Comparison of ENCODE assay signal across 8 mouse cellular contexts in genomic region chr5:134027316-134027966, GRCm38 (mm10).
A peak's percentile ranks its signal among the peaks of the same experiment; 100 is the strongest.
DNase-seq lines count a peak whose midpoint lies in the region; ATAC-seq and TF ChIP-seq lines count a peak whose summit lies in the region.

No protein-coding gene starts in this region.

- ATAC-seq in lung, embryonic 14.5 days (ENCODE audit: insufficient read depth) = no peak
- ATAC-seq in lung, postnatal 0 days = no peak
- peak; percentile 66 for ATAC-seq in neural tube, embryonic 15.5 days (ENCODE audit: low FRiP score)
- no peak for ATAC-seq in liver, embryonic 12.5 days

- no peaks in the 10 kb centered on the region for H3K27me3 ChIP-seq in lung, embryonic 14.5 days (ENCODE audit: insufficient read depth, low read length)
- H3K27me3 ChIP-seq in lung, postnatal 0 days (replicated peaks; ENCODE audit: insufficient read depth, low read length) = no peaks in the 10 kb centered on the region
- no peaks in the 10 kb centered on the region for H3K27me3 ChIP-seq in neural tube, embryonic 15.5 days (replicated peaks)
- no peaks in the 10 kb centered on the region for H3K27me3 ChIP-seq in liver, embryonic 12.5 days (replicated peaks)

- no peak for TF ChIP-seq EP300 in lung, postnatal 0 days (IDR thresholded peaks at IDR 0.05)

- no peak overlapping the region for H3K4me2 ChIP-seq in lung, embryonic 14.5 days
- no peak overlapping the region for H3K4me2 ChIP-seq in lung, postnatal 0 days (replicated peaks; ENCODE audit: low read depth, low read length)
- H3K4me2 ChIP-seq in neural tube, embryonic 15.5 days = peak overlapping the region; percentile 35
- H3K4me2 ChIP-seq in liver, embryonic 12.5 days = no peak overlapping the region

- H3K9ac ChIP-seq in lung, embryonic 14.5 days = no peak overlapping the region
- H3K9ac ChIP-seq in lung, postnatal 0 days (replicated peaks; ENCODE audit: low read depth) = no peak overlapping the region
- H3K9ac ChIP-seq in neural tube, embryonic 15.5 days (replicated peaks) = no peak overlapping the region
- no peak overlapping the region for H3K9ac ChIP-seq in liver, embryonic 12.5 days

- no peaks in the 10 kb centered on the region for H3K36me3 ChIP-seq in lung, embryonic 14.5 days (ENCODE audit: insufficient read depth)
- no peaks in the 10 kb centered on the region for H3K36me3 ChIP-seq in lung, postnatal 0 days (ENCODE audit: insufficient read depth, low read length)
- H3K36me3 ChIP-seq in neural tube, embryonic 15.5 days = no peaks in the 10 kb centered on the region
- no peaks in the 10 kb centered on the region for H3K36me3 ChIP-seq in liver, embryonic 12.5 days

- no peak overlapping the region for H3K4me3 ChIP-seq in lung, embryonic 14.5 days (ENCODE audit: low read depth, low read length)
- H3K4me3 ChIP-seq in lung, postnatal 0 days (ENCODE audit: low read depth, low read length) = no peak overlapping the region
- H3K4me3 ChIP-seq in neural tube, embryonic 15.5 days (replicated peaks) = no peak overlapping the region
- no peak overlapping the region for H3K4me3 ChIP-seq in liver, embryonic 12.5 days

- intact Hi-C loops in gastrocnemius, postnatal 14 days (cut with DNase I; ENCODE audit: low total_unique reads) = no loop called here

- H3K4me1 ChIP-seq in lung, embryonic 14.5 days (ENCODE audit: insufficient read depth) = no peaks in the 10 kb centered on the region
- H3K4me1 ChIP-seq in lung, postnatal 0 days (ENCODE audit: insufficient read depth, low read depth, low read length) = no peaks in the 10 kb centered on the region
- H3K4me1 ChIP-seq in neural tube, embryonic 15.5 days = peaks cover 13% of the 10 kb centered on the region
- H3K4me1 ChIP-seq in liver, embryonic 12.5 days = no peaks in the 10 kb centered on the region

- H3K9me3 ChIP-seq in lung, embryonic 14.5 days (ENCODE audit: low read depth, low read length) = no peaks in the 10 kb centered on the region
- H3K9me3 ChIP-seq in lung, postnatal 0 days (ENCODE audit: low read length) = no peaks in the 10 kb centered on the region
- H3K9me3 ChIP-seq in neural tube, embryonic 15.5 days (replicated peaks) = no peaks in the 10 kb centered on the region
- H3K9me3 ChIP-seq in liver, embryonic 12.5 days (replicated peaks) = no peaks in the 10 kb centered on the region; the same call in 1 of the 2 replicates

- no peak for TF ChIP-seq CTCF in lung, embryonic 14.5 days (IDR thresholded peaks at IDR 0.05; ENCODE audit: low read depth)
- no peak for TF ChIP-seq CTCF in lung, postnatal 0 days (IDR thresholded peaks at IDR 0.05)

- no peak overlapping the region for H3K27ac ChIP-seq in lung, embryonic 14.5 days (ENCODE audit: low read depth)
- H3K27ac ChIP-seq in lung, postnatal 0 days (ENCODE audit: low read length) = no peak overlapping the region
- H3K27ac ChIP-seq in neural tube, embryonic 15.5 days (replicated peaks) = peak overlapping the region; percentile 70
- H3K27ac ChIP-seq in liver, embryonic 12.5 days = no peak overlapping the region

- DNase-seq in adrenal gland, postnatal 10 days = peak; percentile 13
- DNase-seq in adrenal gland, adult 18-20 months (ENCODE audit: low spot score in 2 of 2) = no peak
- peak; percentile 66 for DNase-seq in lung, embryonic 14.5 days
- no peak for DNase-seq in lung, postnatal 0 days (ENCODE audit: low spot score)
- peak; percentile 58 for DNase-seq in gastrocnemius, postnatal 14 days
- DNase-seq in adrenal gland, adult (ENCODE audit: inconsistent age in 2 of 2, low spot score in 1 of 2) = no peak

- WGBS in lung, embryonic 14.5 days = 42% methylated on average over 11 of the region's 11 CpGs
- 45% methylated on average over 11 of the region's 11 CpGs for WGBS in lung, postnatal 0 days
- 13% methylated on average over 11 of the region's 11 CpGs for WGBS in neural tube, embryonic 15.5 days
- WGBS in liver, embryonic 12.5 days (ENCODE audit: insufficient replicate concordance) = 64% methylated on average over 11 of the region's 11 CpGs

Comparison
In these comparisons a context has a peak if more than half of its experiments do, and no peak if none do; other contexts are left out.
1. DNase-seq: peak in adrenal gland, postnatal 10 days (single experiment), lung, embryonic 14.5 days (single experiment) and gastrocnemius, postnatal 14 days (single experiment); none in adrenal gland, adult 18-20 months (0 of 2), lung, postnatal 0 days (single experiment) and adrenal gland, adult (0 of 2).